Mouse (Mus musculus): ENCODE measurements around the gene Ppfia1.

The Ppfia1 gene

DNA sequence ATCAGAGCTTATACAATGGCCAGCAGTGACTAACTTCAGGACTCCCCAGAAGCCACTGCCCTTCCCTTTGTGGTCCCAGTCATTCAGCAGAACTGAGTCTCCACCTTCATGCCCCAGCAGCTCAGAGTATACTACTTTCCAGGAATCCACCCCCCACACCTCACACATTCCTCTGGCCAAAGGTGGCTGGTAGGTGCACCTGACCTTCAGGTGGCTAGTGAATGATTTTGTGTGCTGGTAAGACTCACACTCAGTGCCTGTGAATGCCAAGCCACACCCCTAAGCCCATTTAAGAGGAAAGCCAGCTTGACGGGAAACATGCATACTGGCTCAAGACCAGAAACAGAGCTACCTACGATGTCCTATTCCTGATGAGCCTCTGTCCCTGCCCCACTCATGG lies 120.6 kb downstream of the Ppfia1 start:
- DNase-seq (ENCODE audit: low spot score in 2 of 2): no peak

DNA sequence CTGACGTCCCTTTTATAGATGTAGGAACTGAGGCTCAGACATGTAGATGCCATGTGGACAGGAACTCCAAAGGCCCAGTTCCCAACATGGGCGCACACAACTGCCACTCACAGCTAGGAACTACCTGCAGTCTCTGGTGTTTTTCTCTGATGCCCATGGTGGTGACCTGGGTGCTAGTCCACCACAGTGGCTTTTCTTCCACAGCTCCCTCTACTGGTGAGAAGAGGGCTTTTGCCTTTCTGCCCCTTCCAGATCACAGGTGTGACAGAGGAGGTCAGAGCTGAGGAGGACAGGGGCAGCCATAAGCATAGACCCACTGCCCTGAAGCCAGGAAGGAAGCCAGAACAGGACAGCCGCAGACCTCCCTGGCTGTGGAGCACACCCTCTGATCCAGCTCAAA lies 126.1 kb downstream of the Ppfia1 start:
- DNase-seq (ENCODE audit: low spot score in 2 of 2): no peak

All from right cerebral cortex, postnatal 36 days (tissue).